Mouse (Mus musculus): ENCODE results near the gene Timm17a.
A peak's percentile ranks its signal among the peaks of the same experiment; 100 is the strongest.

Gene Timm17a

GRCm38 (mm10) chr1:135271371-135271770 is 42.2 kb downstream of the Timm17a start:
- no peak for DNase-seq

- no peak for DNase-seq
Measured at GRCm38 (mm10) chr1:135267663-135268446, 45.7 kb downstream of the Timm17a start.

- DNase-seq, result no peak
Measured at GRCm38 (mm10) chr1:135265834-135266233, 47.7 kb downstream of the Timm17a start.

GRCm38 (mm10) chr1:135263316-135263715 is 50.3 kb downstream of the Timm17a start:
- peak; percentile 22 for DNase-seq

GRCm38 (mm10) chr1:135262329-135262728 is 51.2 kb downstream of the Timm17a start:
- DNase-seq, result no peak

GRCm38 (mm10) chr1:135260931-135261330 is 52.6 kb downstream of the Timm17a start:
- no peak for DNase-seq

GRCm38 (mm10) chr1:135259128-135259436 is 54.5 kb downstream of the Timm17a start:
- DNase-seq, result peak; percentile 94

GRCm38 (mm10) chr1:135258380-135259127 is 55.0 kb downstream of the Timm17a start, which contains the start of gene Elf3:
Gene Elf3, minus strand, starts transcription at chr1:135258568.
- peak; percentile 83 for DNase-seq

GRCm38 (mm10) chr1:135256299-135256698 is 57.3 kb downstream of the Timm17a start:
- no peak for DNase-seq

GRCm38 (mm10) chr1:135252854-135253253 is 60.7 kb downstream of the Timm17a start:
- no peak for DNase-seq

GRCm38 (mm10) chr1:135251405-135251804 is 62.2 kb downstream of the Timm17a start:
- DNase-seq, result no peak

- no peak for DNase-seq
Measured at GRCm38 (mm10) chr1:135250706-135251105, 62.9 kb downstream of the Timm17a start.

- peak; percentile 50 for DNase-seq
Measured at GRCm38 (mm10) chr1:135248434-135248850, 65.1 kb downstream of the Timm17a start.
